8 mouse cellular contexts compared by ENCODE assay signal in genomic region chr12:84616977-84617630, GRCm38 (mm10). TPM values are rescaled to one million over a fixed set of nuclear protein-coding genes. Genes with fewer than 3 reads are reported as not detected.
DNase-seq lines count a peak whose midpoint lies in the region; ATAC-seq lines count a peak whose summit lies in the region.

Abcd4 (minus strand) TSS chr12:84617413.

- WGBS in hindbrain, embryonic 12.5 days, result under 1% methylated on average over 34 of the region's 34 CpGs

- peak within 1 kb of the TSS; percentile 59 for H3K4me2 ChIP-seq in hindbrain, embryonic 12.5 days (replicated peaks)

- H3K4me3 ChIP-seq in hindbrain, embryonic 12.5 days, result peak within 1 kb of the TSS; percentile 73

- H3K9ac ChIP-seq in hindbrain, embryonic 12.5 days, result peak within 1 kb of the TSS; percentile 84

- no peaks in the 10 kb centered on the region for H3K36me3 ChIP-seq in hindbrain, embryonic 12.5 days

- DNase-seq in NIH3T3 (ENCODE audit: low read depth), result peak; percentile 97
- DNase-seq in cerebellum, postnatal 10 days, result peak; percentile 94 to 96
- peak; percentile 90 for DNase-seq in frontal cortex, postnatal 10 days (ENCODE audit: low spot score in 2 of 2)
- peak; percentile 86 to 94 for DNase-seq in layer of hippocampus, postnatal 14 days (ENCODE audit: low spot score in 2 of 2)
- peak; percentile 94 for DNase-seq in lung, postnatal 14 days
- peak; percentile 78 for DNase-seq in retina, adult 2 months (ENCODE audit: low read depth, low spot score)
- peak; percentile 95 to 97 for DNase-seq in thymus, postnatal 36 days

- no peaks in the 10 kb centered on the region for H3K27me3 ChIP-seq in hindbrain, embryonic 12.5 days

- no peak within 1 kb of the TSS for H3K27ac ChIP-seq in hindbrain, embryonic 12.5 days

- H3K4me1 ChIP-seq in hindbrain, embryonic 12.5 days, result peaks cover 13% of the 10 kb centered on the region

- ATAC-seq in hindbrain, embryonic 12.5 days (ENCODE audit: low FRiP score), result peak; percentile 98

- H3K9me3 ChIP-seq in hindbrain, embryonic 12.5 days (replicated peaks), result no peaks in the 10 kb centered on the region

RNA-seq across cellular contexts. Expression of gene Abcd4, which starts in this region (rescaled TPM):
- polyA plus RNA-seq in hindbrain, embryonic 12.5 days (2016; fragmentation: Nextera tagmentation; extraction: Ambion mirVana), result 13.7 and 17.1 TPM in 2 replicates
- 10 to 100 TPM; 15.6 to 15.7 TPM for total RNA-seq in layer of hippocampus, postnatal 14 days (2021)
